Mouse (Mus musculus) splenic B cell, adult 2 months (primary cell): ENCODE measurements around the gene 1700001C19Rik.

Source experiments
- DNase-seq: peaks from one replicate; pipeline ENCODE4 v3.0.0-alpha.2; 2011; ENCODE audit warnings: low read depth, low spot score
- H3K27me3 ChIP-seq: 2 replicates; pipeline ENCODE4 v1.6.1; 2012; ENCODE audit warnings: mild to moderate bottlenecking, low read length, moderate library complexity, mixed read lengths; ENCODE audit not compliant: control insufficient read depth, poor library complexity, insufficient read depth, severe bottlenecking
- H3K36me3 ChIP-seq: 2 replicates; pipeline ENCODE4 v1.6.1; 2012; ENCODE audit warnings: mild to moderate bottlenecking, low read length, moderate library complexity, mixed read lengths; ENCODE audit not compliant: control insufficient read depth, poor library complexity, insufficient read depth, severe bottlenecking

Gene 1700001C19Rik

GRCm38 (mm10) chr17:47450239-47450638 lies 13.1 kb upstream of the 1700001C19Rik start:
- Histone ChIP-seq H3K36me3 (no peaks in the 10 kb centered on the region), H3K27me3 (no peaks in the 10 kb centered on the region)
- no peak for DNase-seq

DNA sequence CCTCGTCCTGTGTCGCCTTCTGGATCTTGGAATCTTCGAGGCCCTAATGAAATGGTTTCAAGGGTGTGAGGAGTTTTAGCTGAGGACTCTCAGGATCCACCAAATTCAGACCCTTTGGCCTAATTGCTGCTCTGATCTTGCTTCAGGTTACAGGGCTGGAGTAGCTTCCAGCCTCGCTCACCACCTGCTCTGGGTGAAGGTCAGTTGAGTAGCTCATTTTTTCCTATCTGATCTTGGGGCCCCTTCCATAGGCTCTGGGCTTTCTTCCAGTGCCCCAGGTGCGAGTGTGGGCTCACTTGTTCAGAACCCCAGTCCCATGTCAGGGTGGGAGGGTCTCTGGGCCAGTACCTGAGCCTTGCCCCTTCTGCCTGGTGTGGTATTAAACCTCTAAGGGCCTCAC lies 12.3 kb upstream of the 1700001C19Rik start:
- Histone ChIP-seq H3K36me3 (no peaks in the 10 kb centered on the region), H3K27me3 (no peaks in the 10 kb centered on the region)
- DNase-seq = no peak

- H3K36me3 ChIP-seq = no peaks in the 10 kb centered on the region
- no peaks in the 10 kb centered on the region for H3K27me3 ChIP-seq
- DNase-seq = no peak
These were observed 11.6 kb upstream of the 1700001C19Rik start for GRCm38 (mm10) chr17:47448523-47449372.

- no peak for DNase-seq
- Histone ChIP-seq H3K36me3 (no peaks in the 10 kb centered on the region), H3K27me3 (no peaks in the 10 kb centered on the region)
These were observed 9.4 kb upstream of the 1700001C19Rik start for GRCm38 (mm10) chr17:47446561-47446960.

DNA sequence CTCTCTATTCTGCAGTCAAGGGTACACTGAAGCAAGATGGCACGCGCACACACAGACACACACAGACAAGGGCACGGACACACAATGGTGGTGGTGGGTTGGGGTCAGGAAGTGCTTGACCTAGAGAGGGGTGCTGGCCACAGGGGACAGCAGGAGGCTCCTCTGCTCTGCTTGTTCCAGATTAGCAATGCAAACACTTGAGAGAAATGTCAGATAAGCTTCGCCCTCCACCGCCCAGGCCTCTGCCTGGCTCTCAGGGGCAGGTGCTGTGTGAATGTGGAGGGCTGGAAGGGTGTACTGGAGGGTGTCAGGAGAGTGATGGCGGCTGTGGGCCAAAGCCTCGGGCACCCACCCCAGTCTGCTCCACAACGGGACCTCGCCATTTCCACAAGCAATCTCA lies 8.8 kb upstream of the 1700001C19Rik start:
- no peaks in the 10 kb centered on the region for H3K27me3 ChIP-seq
- H3K36me3 ChIP-seq = no peaks in the 10 kb centered on the region
- no peak for DNase-seq

DNA sequence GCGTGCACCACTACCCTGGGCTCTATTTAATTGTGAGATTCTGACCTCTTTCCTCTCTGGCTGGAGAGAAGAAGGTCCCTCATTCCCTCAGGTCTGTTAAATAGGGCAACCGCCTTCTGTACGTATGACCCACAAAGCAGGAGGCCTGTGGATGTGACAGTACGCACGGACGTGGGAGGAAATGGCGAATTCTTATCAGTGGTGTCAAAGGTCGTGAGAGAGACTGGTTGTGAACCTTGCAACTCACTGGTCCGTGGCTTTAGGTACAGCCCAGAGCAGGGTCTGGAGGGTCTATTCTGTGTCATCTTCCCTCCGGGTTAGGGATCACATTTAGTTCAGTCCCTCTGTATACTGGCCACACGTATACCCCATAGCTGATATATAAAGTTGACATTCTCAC lies 8.3 kb upstream of the 1700001C19Rik start:
- H3K27me3 ChIP-seq = no peaks in the 10 kb centered on the region
- H3K36me3 ChIP-seq = no peaks in the 10 kb centered on the region
- no peak for DNase-seq

- DNase-seq = no peak
- Histone ChIP-seq H3K27me3 (no peaks in the 10 kb centered on the region), H3K36me3 (no peaks in the 10 kb centered on the region)
These were observed 6.9 kb upstream of the 1700001C19Rik start for GRCm38 (mm10) chr17:47444113-47444512.

GRCm38 (mm10) chr17:47442271-47442670 lies 5.1 kb upstream of the 1700001C19Rik start:
- Histone ChIP-seq H3K27me3 (no peaks in the 10 kb centered on the region), H3K36me3 (no peaks in the 10 kb centered on the region)
- no peak for DNase-seq

DNA sequence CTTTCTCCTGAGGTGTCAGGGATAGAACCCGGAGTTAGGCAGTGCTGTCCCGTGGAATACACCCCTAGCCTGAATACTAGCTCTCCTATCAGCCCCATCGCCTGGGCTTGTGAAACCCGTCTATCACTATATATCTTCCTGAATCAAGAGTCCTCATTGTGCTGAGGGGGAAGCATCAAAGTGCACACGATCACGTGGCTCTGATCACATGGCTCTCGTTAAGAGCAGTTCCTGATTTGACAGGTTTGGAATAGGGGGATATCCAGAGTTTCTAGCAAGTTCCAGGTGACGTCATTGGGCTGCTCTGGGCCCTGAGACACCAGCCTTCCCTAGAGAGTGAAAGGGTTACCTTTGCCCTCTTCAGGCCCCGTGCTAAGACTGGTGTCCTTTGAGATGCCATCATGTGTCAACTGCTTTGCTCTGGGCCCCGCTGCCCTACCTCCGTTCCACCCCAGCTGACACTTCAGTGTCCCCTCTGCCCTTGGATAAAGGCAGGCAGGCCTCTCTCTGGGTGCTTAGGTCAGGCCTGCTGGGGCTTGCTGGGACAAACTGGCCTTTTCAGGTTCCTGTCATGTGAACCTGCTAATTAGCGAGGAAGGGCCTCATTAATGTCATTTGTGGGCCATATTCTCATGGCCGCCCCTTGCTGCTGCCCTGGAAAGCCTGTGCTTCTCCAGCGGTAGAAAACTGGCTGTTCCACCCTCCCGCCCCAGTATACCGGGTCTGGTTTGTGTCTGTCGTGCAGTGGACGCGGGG lies 4.3 kb upstream of the 1700001C19Rik start:
- peak; percentile 18 for DNase-seq
- Histone ChIP-seq H3K27me3 (no peaks in the 10 kb centered on the region), H3K36me3 (no peaks in the 10 kb centered on the region)

- DNase-seq = no peak
- H3K27me3 ChIP-seq = no peaks in the 10 kb centered on the region
- no peaks in the 10 kb centered on the region for H3K36me3 ChIP-seq
These were observed 3.2 kb upstream of the 1700001C19Rik start for GRCm38 (mm10) chr17:47440359-47440890.

GRCm38 (mm10) chr17:47439396-47440028 lies 2.3 kb upstream of the 1700001C19Rik start:
- DNase-seq = no peak
- no peaks in the 10 kb centered on the region for H3K27me3 ChIP-seq
- H3K36me3 ChIP-seq = no peaks in the 10 kb centered on the region

- Histone ChIP-seq H3K36me3 (no peaks in the 10 kb centered on the region), H3K27me3 (no peaks in the 10 kb centered on the region)
- no peak for DNase-seq
These were observed 1.4 kb upstream of the 1700001C19Rik start for GRCm38 (mm10) chr17:47438611-47439010.

DNA sequence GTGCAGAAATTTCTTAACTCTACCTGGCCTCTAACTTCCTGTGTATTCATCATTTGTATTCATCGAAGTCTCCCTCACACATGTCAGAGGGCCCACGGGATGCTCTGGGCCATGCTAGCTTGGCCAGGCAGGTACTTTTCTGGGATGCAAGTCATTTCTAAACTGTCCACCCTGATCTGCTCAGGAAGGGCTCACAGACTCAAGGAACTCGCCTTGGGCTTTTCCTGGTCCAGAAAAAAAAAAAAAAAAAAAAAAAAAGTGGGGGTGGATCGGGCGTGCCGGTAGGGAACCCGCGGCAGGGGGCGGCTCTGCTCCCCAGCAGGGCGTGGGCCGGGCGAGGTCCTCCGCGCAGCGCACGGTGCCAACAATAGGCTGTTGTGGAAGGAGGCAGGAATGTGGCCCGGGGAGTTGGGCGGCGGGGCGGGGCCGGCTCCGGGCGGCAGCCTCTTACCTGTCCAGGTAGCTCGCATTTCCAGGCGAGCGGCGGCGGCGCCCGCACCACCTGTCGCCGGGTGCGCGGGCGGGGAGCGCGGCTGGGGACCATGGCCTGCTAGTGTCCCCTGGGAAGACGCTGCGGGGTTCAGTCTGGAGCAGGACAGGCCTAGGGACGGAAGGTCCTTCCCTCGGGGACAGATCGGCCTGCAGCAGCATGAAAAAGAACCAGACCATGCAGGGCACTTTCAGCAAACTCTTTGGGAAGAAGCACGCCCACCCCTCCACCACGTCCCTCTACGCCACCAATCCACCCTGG lies 845 bp downstream of the 1700001C19Rik start, which contains the start of gene AI661453:
Gene AI661453, plus strand, starts transcription at position 460 of the 751 bp plus-strand sequence.
- H3K27me3 ChIP-seq = no peaks in the 10 kb centered on the region
- DNase-seq = no peak
- H3K36me3 ChIP-seq = no peaks in the 10 kb centered on the region

GRCm38 (mm10) chr17:47430815-47431214 lies 6.4 kb downstream of the 1700001C19Rik start:
- Histone ChIP-seq H3K36me3 (no peaks in the 10 kb centered on the region), H3K27me3 (no peaks in the 10 kb centered on the region)
- DNase-seq = no peak
